Mouse (Mus musculus) T-helper 2 cell (primary cell): ENCODE results near the gene Clcn2.

Experiments used
- in situ Hi-C: fragments of 300-600 bp; cut with MboI, MseI; formaldehyde crosslinking; loops from one replicate; pipeline ENCODE4 v1.15.1; 2025; ENCODE audit warnings: high pct_unique_total_duplicates

The Clcn2 gene

DNA sequence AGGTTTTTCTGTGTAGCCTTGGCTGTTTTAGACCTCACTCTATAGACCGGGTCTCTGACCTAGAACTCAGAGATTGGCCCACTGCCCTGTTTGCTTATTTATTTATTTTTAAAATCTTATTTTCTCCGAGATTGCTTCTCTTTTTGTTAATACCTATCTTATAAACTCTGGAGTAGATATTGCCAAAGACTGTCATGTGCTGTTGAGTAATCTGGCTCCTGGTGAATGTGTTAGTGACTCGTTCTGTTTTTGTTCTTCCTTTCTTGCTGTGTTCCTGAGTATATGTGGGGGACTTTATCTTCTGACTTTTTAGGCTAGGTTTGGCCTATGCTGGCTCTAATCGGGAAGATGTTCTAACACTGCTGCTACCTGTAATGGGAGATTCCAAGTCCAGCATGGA, 59.9 kb downstream of the Clcn2 start:
- in situ Hi-C loops, result no loop called here

DNA sequence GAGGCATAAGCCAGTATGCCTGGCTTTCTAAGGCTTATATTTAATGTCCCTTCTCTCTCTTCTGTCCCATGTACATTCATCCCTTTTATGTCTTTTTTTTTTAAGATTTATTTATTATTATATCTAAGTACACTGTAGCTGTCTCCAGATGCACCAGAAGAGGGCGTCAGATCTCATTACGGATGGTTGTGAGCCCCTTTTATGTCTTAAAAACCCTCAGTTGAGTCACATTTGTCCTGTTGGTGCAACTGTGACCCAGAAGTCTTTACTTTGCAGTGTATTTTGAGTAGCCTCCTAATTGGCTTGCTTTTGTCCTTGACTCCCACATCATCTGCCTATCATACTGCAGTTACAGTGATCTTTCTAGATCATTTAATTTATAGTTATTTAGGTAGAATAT, 64.2 kb downstream of the Clcn2 start:
- in situ Hi-C loops, result no loop called here
